Mouse (Mus musculus): Measurements from ENCODE around the gene Meiob. TPM values are rescaled to one million over a fixed set of nuclear protein-coding genes. Genes with fewer than 3 reads are reported as not detected.

Gene Meiob
- polyA plus RNA-seq, 1 experiment from 2014 or later = 0.10 TPM

- no peaks in the 10 kb centered on the region for H3K36me3 ChIP-seq (ENCODE audit: control insufficient read depth, insufficient read depth)
- no peak overlapping the region for H3K9ac ChIP-seq (ENCODE audit: low read depth, low read length)
- no peaks in the 10 kb centered on the region for H3K9me3 ChIP-seq (ENCODE audit: control insufficient read depth)
- no peak overlapping the region for H3K4me2 ChIP-seq (replicated peaks; ENCODE audit: low read depth)
- H3K27ac ChIP-seq (ENCODE audit: low read depth, low read length) = no peak overlapping the region
- peak; percentile 59 for TF ChIP-seq CTCF (IDR thresholded peaks at IDR 0.05; ENCODE audit: low read depth)
- no peak for ATAC-seq
- 45% methylated on average over 1 of the region's 1 CpGs for WGBS
- H3K4me1 ChIP-seq (replicated peaks; ENCODE audit: control insufficient read depth, insufficient read depth, low read length) = no peaks in the 10 kb centered on the region
- no peaks in the 10 kb centered on the region for H3K27me3 ChIP-seq (replicated peaks; ENCODE audit: control insufficient read depth, insufficient read depth, low read length)
- H3K4me3 ChIP-seq (ENCODE audit: low read depth, low read length) = no peak overlapping the region
These were observed 13.4 kb downstream of the Meiob start for GRCm38 (mm10) chr17:24817503-24817902.

DNA sequence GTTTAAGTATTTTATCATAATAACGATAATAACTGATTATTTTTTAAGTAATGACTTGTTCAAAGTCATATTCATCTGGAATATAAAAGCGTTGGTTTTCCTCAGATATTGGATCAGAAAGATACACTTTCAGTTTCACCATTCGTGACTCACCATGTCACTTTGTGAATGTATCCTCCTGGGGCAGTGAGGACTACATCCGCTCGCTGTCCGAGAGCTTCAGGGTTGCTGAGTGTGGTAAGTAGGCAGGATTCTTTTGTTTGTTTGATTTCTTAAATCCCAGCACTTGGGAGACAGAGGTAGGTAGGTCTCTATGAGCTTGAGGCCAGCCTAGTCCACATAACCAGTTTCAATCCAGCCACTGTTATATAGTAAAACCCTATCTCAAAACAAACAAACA, 14.1 kb downstream of the Meiob start:
- no peaks in the 10 kb centered on the region for H3K36me3 ChIP-seq (ENCODE audit: control insufficient read depth, insufficient read depth)
- H3K4me2 ChIP-seq (replicated peaks; ENCODE audit: low read depth) = no peak overlapping the region
- TF ChIP-seq CTCF (IDR thresholded peaks at IDR 0.05; ENCODE audit: low read depth) = no peak
- ATAC-seq = no peak
- no peaks in the 10 kb centered on the region for H3K27me3 ChIP-seq (replicated peaks; ENCODE audit: control insufficient read depth, insufficient read depth, low read length)
- no peak overlapping the region for H3K9ac ChIP-seq (ENCODE audit: low read depth, low read length)
- whole genome bisulfite sequencing = 30% methylated on average over 6 of the region's 6 CpGs
- no peaks in the 10 kb centered on the region for H3K9me3 ChIP-seq (ENCODE audit: control insufficient read depth)
- no peak overlapping the region for H3K4me3 ChIP-seq (ENCODE audit: low read depth, low read length)
- no peak overlapping the region for H3K27ac ChIP-seq (ENCODE audit: low read depth, low read length)
- no peaks in the 10 kb centered on the region for H3K4me1 ChIP-seq (replicated peaks; ENCODE audit: control insufficient read depth, insufficient read depth, low read length)

- no peak overlapping the region for H3K9ac ChIP-seq (ENCODE audit: low read depth, low read length)
- no peak overlapping the region for H3K4me2 ChIP-seq (replicated peaks; ENCODE audit: low read depth)
- H3K4me1 ChIP-seq (replicated peaks; ENCODE audit: control insufficient read depth, insufficient read depth, low read length) = no peaks in the 10 kb centered on the region
- no peaks in the 10 kb centered on the region for H3K27me3 ChIP-seq (replicated peaks; ENCODE audit: control insufficient read depth, insufficient read depth, low read length)
- H3K4me3 ChIP-seq (ENCODE audit: low read depth, low read length) = no peak overlapping the region
- no peak for ATAC-seq
- no peaks in the 10 kb centered on the region for H3K9me3 ChIP-seq (ENCODE audit: control insufficient read depth)
- no peak overlapping the region for H3K27ac ChIP-seq (ENCODE audit: low read depth, low read length)
- H3K36me3 ChIP-seq (ENCODE audit: control insufficient read depth, insufficient read depth) = no peaks in the 10 kb centered on the region
- 24% methylated on average over 2 of the region's 2 CpGs for WGBS
- TF ChIP-seq CTCF (IDR thresholded peaks at IDR 0.05; ENCODE audit: low read depth) = no peak
These were observed 15.4 kb downstream of the Meiob start for GRCm38 (mm10) chr17:24819469-24819868.

- Histone ChIP-seq H3K4me3 (ENCODE audit: low read depth, low read length) (no peak overlapping the region), H3K27ac (ENCODE audit: low read depth, low read length) (no peak overlapping the region), H3K9me3 (ENCODE audit: control insufficient read depth) (no peaks in the 10 kb centered on the region), H3K9ac (ENCODE audit: low read depth, low read length) (no peak overlapping the region), H3K27me3 (replicated peaks; ENCODE audit: control insufficient read depth, insufficient read depth, low read length) (0 out of 2 replicates have a peak, but pooled peaks cover 6% of the 10 kb centered on the region), H3K4me1 (replicated peaks; ENCODE audit: control insufficient read depth, insufficient read depth, low read length) (no peaks in the 10 kb centered on the region), H3K4me2 (replicated peaks; ENCODE audit: low read depth) (no peak overlapping the region), H3K36me3 (ENCODE audit: control insufficient read depth, insufficient read depth) (no peaks in the 10 kb centered on the region)
- ATAC-seq = no peak
- TF ChIP-seq CTCF (IDR thresholded peaks at IDR 0.05; ENCODE audit: low read depth) = no peak
- WGBS = 51% methylated on average over 3 of the region's 3 CpGs
These were observed 17.5 kb downstream of the Meiob start for GRCm38 (mm10) chr17:24821351-24822280.

DNA sequence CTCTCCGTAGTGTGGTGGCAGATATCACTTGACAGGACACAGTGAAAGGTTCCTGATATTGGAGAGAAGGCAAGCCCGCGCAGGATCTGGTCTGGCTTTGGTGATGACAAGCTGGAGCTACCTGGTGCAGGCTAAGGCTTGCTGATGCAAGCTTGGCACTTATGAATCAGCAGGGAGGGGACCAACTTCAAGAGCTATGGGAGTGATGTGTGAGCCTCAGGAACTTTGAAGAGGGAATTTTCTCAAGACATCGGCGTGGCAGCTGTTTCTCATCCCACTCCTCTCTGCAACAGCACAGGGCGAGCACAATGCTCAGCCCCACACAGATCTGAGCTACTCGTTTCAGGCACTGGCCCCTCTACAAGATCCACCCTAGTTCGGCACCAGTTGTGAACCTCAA, 35.8 kb downstream of the Meiob start, which contains the start of gene Hagh:
Gene Hagh (plus strand): TSS at position 302 of the 400 bp plus-strand sequence.
- Histone ChIP-seq H3K9me3 (ENCODE audit: control insufficient read depth) (no peaks in the 10 kb centered on the region), H3K36me3 (ENCODE audit: control insufficient read depth, insufficient read depth) (no peaks in the 10 kb centered on the region), H3K4me1 (replicated peaks; ENCODE audit: control insufficient read depth, insufficient read depth, low read length) (no peaks in the 10 kb centered on the region; the same call in 1 of the 2 replicates), H3K4me3 (ENCODE audit: low read depth, low read length) (no peak within 1 kb of the TSS), H3K27me3 (replicated peaks; ENCODE audit: control insufficient read depth, insufficient read depth, low read length) (no peaks in the 10 kb centered on the region), H3K9ac (ENCODE audit: low read depth, low read length) (no peak within 1 kb of the TSS), H3K4me2 (replicated peaks; ENCODE audit: low read depth) (no peak within 1 kb of the TSS), H3K27ac (ENCODE audit: low read depth, low read length) (no peak within 1 kb of the TSS)
- WGBS = 66% methylated on average over 8 of the region's 8 CpGs
- no peak for ATAC-seq
- no peak for TF ChIP-seq CTCF (IDR thresholded peaks at IDR 0.05; ENCODE audit: low read depth)

GRCm38 (mm10) chr17:24840341-24840740, 36.3 kb downstream of the Meiob start:
- ATAC-seq = no peak
- Histone ChIP-seq H3K9me3 (ENCODE audit: control insufficient read depth) (no peaks in the 10 kb centered on the region), H3K4me3 (ENCODE audit: low read depth, low read length) (no peak overlapping the region), H3K4me1 (replicated peaks; ENCODE audit: control insufficient read depth, insufficient read depth, low read length) (no peaks in the 10 kb centered on the region; the same call in 1 of the 2 replicates), H3K9ac (ENCODE audit: low read depth, low read length) (no peak overlapping the region), H3K36me3 (ENCODE audit: control insufficient read depth, insufficient read depth) (no peaks in the 10 kb centered on the region), H3K27ac (ENCODE audit: low read depth, low read length) (no peak overlapping the region), H3K4me2 (replicated peaks; ENCODE audit: low read depth) (no peak overlapping the region), H3K27me3 (replicated peaks; ENCODE audit: control insufficient read depth, insufficient read depth, low read length) (no peaks in the 10 kb centered on the region)
- TF ChIP-seq CTCF (IDR thresholded peaks at IDR 0.05; ENCODE audit: low read depth) = no peak
- WGBS = 33% methylated on average over 5 of the region's 5 CpGs
